Mouse (Mus musculus) embryonic facial prominence, embryonic 13.5 days (tissue): ENCODE data around the gene Bmp5. TPM values are rescaled to one million over a fixed set of nuclear protein-coding genes. Genes with fewer than 3 reads are reported as not detected.

Source experiments
- ATAC-seq: fragments of 200-750 bp; cut with Nextera tagmentation; 2 replicates; pipeline ENCODE4 v1.8.0; 2017; ENCODE audit warnings: low read depth; ENCODE audit not compliant: insufficient number of reproducible peaks, insufficient read depth, low FRiP score, low TSS enrichment
- H3K27ac ChIP-seq: fragments of 300-500 bp; sonication (generic); 2 replicates; pipeline ENCODE4 v1.5.1; 2015; ENCODE audit warnings: moderate library complexity, mild to moderate bottlenecking, inconsistent platforms
- H3K27me3 ChIP-seq: fragments of 300-500 bp; sonication (generic); 2 replicates; pipeline ENCODE4 v1.6.1; 2015; ENCODE audit warnings: mild to moderate bottlenecking, inconsistent platforms
- H3K36me3 ChIP-seq: fragments of 300-500 bp; sonication (generic); 2 replicates; pipeline ENCODE4 v1.6.1; 2015; ENCODE audit warnings: mild to moderate bottlenecking, inconsistent platforms
- H3K4me1 ChIP-seq: fragments of 300-500 bp; sonication (generic); 2 replicates; pipeline ENCODE4 v1.6.1; 2015; ENCODE audit warnings: inconsistent platforms
- H3K4me2 ChIP-seq: fragments of 300-500 bp; sonication (generic); 2 replicates; pipeline ENCODE4 v1.6.1; 2015; ENCODE audit warnings: moderate library complexity, mild to moderate bottlenecking, inconsistent platforms
- H3K4me3 ChIP-seq: fragments of 300-500 bp; sonication (generic); 2 replicates; pipeline ENCODE4 v1.5.1; 2015; ENCODE audit warnings: mild to moderate bottlenecking, inconsistent platforms
- H3K9ac ChIP-seq: fragments of 300-500 bp; sonication (generic); 2 replicates; pipeline ENCODE4 v1.6.1; 2015; ENCODE audit warnings: mild to moderate bottlenecking, inconsistent platforms
- H3K9me3 ChIP-seq: fragments of 300-500 bp; sonication (generic); 2 replicates; pipeline ENCODE4 v1.6.1; 2016; ENCODE audit warnings: inconsistent platforms
- WGBS: fragments of 180-500 bp; shearing (Covaris S2); methylation state at CpG from one replicate; pipeline ENCODE4 v1.1.7; 2015; ENCODE audit warnings: mixed read lengths; 5-methylcytosine and 5-hydroxymethylcytosine counted together
- microRNA-seq: library from miRNA; unstranded; fragments of <30 nt; microRNA quantifications from one replicate; pipeline ENCODE4, GENCODE M21; 2016
- polyA plus RNA-seq: library from polyadenylated mRNA; unstranded; fragments of >200 nt; fragmentation: Nextera tagmentation; extraction: Ambion mirVana; gene quantifications from 2 replicates; pipeline ENCODE4 v1.2.1, GENCODE M21; 2015

Gene Bmp5
- polyA plus RNA-seq, 1 experiment from 2014 or later = 9.0 TPM

- no peak for ATAC-seq
- H3K4me1 ChIP-seq = 0 out of 2 replicates have a peak, but pooled peaks cover 4% of the 10 kb centered on the region
- no peaks in the 10 kb centered on the region for H3K9me3 ChIP-seq
- H3K36me3 ChIP-seq = no peaks in the 10 kb centered on the region
- H3K4me3 ChIP-seq = no peak overlapping the region
- H3K27ac ChIP-seq = no peak overlapping the region
- no peak overlapping the region for H3K4me2 ChIP-seq
- 69% methylated on average over 9 of the region's 9 CpGs for WGBS
- no peak overlapping the region for H3K9ac ChIP-seq
- H3K27me3 ChIP-seq = no peaks in the 10 kb centered on the region
These were observed 126.1 kb downstream of the Bmp5 start for GRCm38 (mm10) chr9:75901219-75901618.

GRCm38 (mm10) chr9:75905497-75905896 lies 130.3 kb downstream of the Bmp5 start:
- Histone ChIP-seq H3K4me2 (no peak overlapping the region), H3K4me1 (peaks cover 5% of the 10 kb centered on the region), H3K27me3 (no peaks in the 10 kb centered on the region), H3K36me3 (no peaks in the 10 kb centered on the region), H3K27ac (no peak overlapping the region), H3K4me3 (no peak overlapping the region), H3K9me3 (no peaks in the 10 kb centered on the region), H3K9ac (no peak overlapping the region)
- no peak for ATAC-seq
- 61% methylated on average over 2 of the region's 2 CpGs for WGBS

GRCm38 (mm10) chr9:75910112-75910799 lies 135.1 kb downstream of the Bmp5 start:
- peaks cover 8% of the 10 kb centered on the region for H3K4me1 ChIP-seq
- no peak overlapping the region for H3K9ac ChIP-seq
- no peak overlapping the region for H3K27ac ChIP-seq
- WGBS = 22% methylated on average over 7 of the region's 7 CpGs
- H3K9me3 ChIP-seq = no peaks in the 10 kb centered on the region
- no peaks in the 10 kb centered on the region for H3K36me3 ChIP-seq
- no peak overlapping the region for H3K4me3 ChIP-seq
- ATAC-seq = no peak
- H3K4me2 ChIP-seq = no peak overlapping the region; the same call in 1 of the 2 replicates
- H3K27me3 ChIP-seq = no peaks in the 10 kb centered on the region

- 66% methylated on average over 7 of the region's 7 CpGs for WGBS
These were observed 136.4 kb downstream of the Bmp5 start for GRCm38 (mm10) chr9:75911542-75911941.

GRCm38 (mm10) chr9:75916027-75916426 lies 140.9 kb downstream of the Bmp5 start:
- Histone ChIP-seq H3K4me2 (no peak overlapping the region), H3K4me3 (no peak overlapping the region), H3K9me3 (no peaks in the 10 kb centered on the region), H3K27ac (no peak overlapping the region), H3K4me1 (0 out of 2 replicates have a peak, but pooled peaks cover 2% of the 10 kb centered on the region), H3K27me3 (no peaks in the 10 kb centered on the region), H3K9ac (no peak overlapping the region), H3K36me3 (no peaks in the 10 kb centered on the region)
- no peak for ATAC-seq
- 17% methylated on average over 2 of the region's 2 CpGs for WGBS

More at GRCm38 (mm10) chr9:75911542-75911941, 136.4 kb downstream of the Bmp5 start:
- Histone ChIP-seq H3K27ac (no peak overlapping the region), H3K4me2 (no peak overlapping the region), H3K9ac (no peak overlapping the region), H3K4me3 (no peak overlapping the region), H3K9me3 (no peaks in the 10 kb centered on the region), H3K36me3 (no peaks in the 10 kb centered on the region), H3K27me3 (no peaks in the 10 kb centered on the region), H3K4me1 (peaks cover 8% of the 10 kb centered on the region)
- ATAC-seq = no peak

- Histone ChIP-seq H3K36me3 (no peaks in the 10 kb centered on the region), H3K27ac (no peak overlapping the region), H3K4me2 (no peak overlapping the region), H3K4me1 (0 out of 2 replicates have a peak, but pooled peaks cover 4% of the 10 kb centered on the region), H3K9ac (no peak overlapping the region), H3K4me3 (no peak overlapping the region), H3K9me3 (no peaks in the 10 kb centered on the region), H3K27me3 (no peaks in the 10 kb centered on the region)
- ATAC-seq = no peak
- WGBS = 49% methylated on average over 11 of the region's 11 CpGs
These were observed 152.2 kb downstream of the Bmp5 start for GRCm38 (mm10) chr9:75927196-75927880.

GRCm38 (mm10) chr9:75928068-75928467 lies 152.9 kb downstream of the Bmp5 start:
- H3K9me3 ChIP-seq = no peaks in the 10 kb centered on the region
- H3K27me3 ChIP-seq = no peaks in the 10 kb centered on the region
- no peak overlapping the region for H3K9ac ChIP-seq
- H3K4me2 ChIP-seq = no peak overlapping the region
- no peak overlapping the region for H3K27ac ChIP-seq
- no peaks in the 10 kb centered on the region for H3K36me3 ChIP-seq
- 0 out of 2 replicates have a peak, but pooled peaks cover 4% of the 10 kb centered on the region for H3K4me1 ChIP-seq
- H3K4me3 ChIP-seq = no peak overlapping the region
- ATAC-seq = no peak
- WGBS = 76% methylated on average over 5 of the region's 5 CpGs

- H3K4me2 ChIP-seq = no peak overlapping the region
- no peak overlapping the region for H3K27ac ChIP-seq
- no peaks in the 10 kb centered on the region for H3K9me3 ChIP-seq
- ATAC-seq = no peak
- H3K9ac ChIP-seq = no peak overlapping the region
- no peaks in the 10 kb centered on the region for H3K36me3 ChIP-seq
- no peaks in the 10 kb centered on the region for H3K4me1 ChIP-seq
- H3K4me3 ChIP-seq = no peak overlapping the region
- no peaks in the 10 kb centered on the region for H3K27me3 ChIP-seq
- 57% methylated on average over 3 of the region's 3 CpGs for WGBS
These were observed 169.5 kb downstream of the Bmp5 start for GRCm38 (mm10) chr9:75944663-75945062.

Small RNA genes lying within 50 kb of the gene (microRNA-seq; reads per million reads assigned to microRNA genes)
- not detected for gene Gm44355

Other genes with a start within 250 kb of the Bmp5 start
- 110 and 137 TPM in 2 replicates for gene Tmod3, start 215.7 kb upstream of the Bmp5 start, polyA plus RNA-seq
- gene Tmod2, start 164.0 kb upstream of the Bmp5 start, polyA plus RNA-seq = 19.8 and 23.0 TPM in 2 replicates
- 32.8 and 37.3 TPM in 2 replicates for gene Lysmd2, start 149.6 kb upstream of the Bmp5 start, polyA plus RNA-seq
- gene Scg3, start 91.3 kb upstream of the Bmp5 start, polyA plus RNA-seq = 1.8 and 2.2 TPM in 2 replicates
- gene Hmgcll1, start 239.5 kb downstream of the Bmp5 start, polyA plus RNA-seq = 3.9 and 5.1 TPM in 2 replicates